Mouse (Mus musculus): ENCODE measurements around the gene Tfcp2. TPM values are rescaled to one million over a fixed set of nuclear protein-coding genes. Genes with fewer than 3 reads are reported as not detected.
A peak's percentile ranks its signal among the peaks of the same experiment; 100 is the strongest.
"Not testable (repeated sequence)": the region's sequence is repeated elsewhere in the genome, so short reads cannot be mapped to it uniquely, and the experiment has no call there.

Tfcp2 gene
- total RNA-seq, 2 experiments from 2014 or later = 9.6 to 11.6 TPM

DNA sequence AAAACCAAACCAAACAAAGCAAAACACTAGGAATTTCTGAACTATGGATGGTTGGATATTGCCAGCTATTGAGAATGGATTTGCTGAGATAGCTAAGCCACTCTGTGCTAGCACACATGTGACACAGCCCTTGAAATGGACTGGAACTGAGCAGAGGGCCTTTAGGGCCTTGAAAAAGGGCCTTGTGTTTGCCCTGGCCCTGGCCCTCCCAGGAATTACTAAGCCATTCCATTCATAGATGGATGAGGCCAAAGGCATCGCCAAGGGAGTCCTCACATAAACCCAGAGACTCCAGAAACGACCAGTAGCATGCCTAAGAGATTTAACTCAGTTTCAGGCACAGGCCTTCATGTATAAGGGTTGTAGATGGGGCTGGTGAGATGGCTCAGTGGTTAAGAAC is 14.7 kb upstream of the Tfcp2 start:
- intact Hi-C loops (cut with DNase I; ENCODE audit: low total_unique reads) = no loop called here
- DNase-seq = no peak

DNA sequence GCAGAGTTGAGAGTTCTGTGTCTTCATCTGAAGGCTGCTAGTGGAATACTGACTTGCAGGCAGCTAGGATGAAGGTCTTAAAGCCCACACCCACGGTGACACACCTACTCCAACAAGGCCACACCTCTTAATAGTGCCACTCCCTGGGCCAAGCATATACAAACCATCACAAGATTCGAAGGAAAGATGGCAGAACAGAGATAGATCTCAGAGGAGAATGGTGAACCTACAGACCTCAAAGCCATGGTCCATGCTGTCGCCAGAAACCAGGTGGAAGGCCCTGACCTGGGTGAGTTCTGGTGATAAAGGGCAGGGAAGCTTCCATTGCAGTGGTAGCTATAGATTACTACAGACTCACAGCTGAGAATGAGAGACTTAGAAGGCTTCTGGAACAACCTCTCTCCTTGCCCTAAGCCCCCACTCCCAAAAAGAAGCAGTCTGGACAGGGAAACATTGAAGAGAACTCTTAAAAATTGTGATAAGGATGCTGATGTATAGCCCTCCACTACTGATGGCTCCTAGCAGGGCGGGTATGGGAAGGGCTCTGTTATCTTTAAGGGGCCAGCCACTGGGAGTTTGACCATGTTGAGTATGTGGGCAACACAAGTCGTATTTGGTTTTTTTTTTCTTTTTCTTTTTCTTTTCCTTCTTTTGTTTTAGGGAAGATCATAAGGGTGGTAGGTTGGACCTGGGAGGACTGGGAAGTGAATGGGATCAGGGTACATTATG is 6.1 kb upstream of the Tfcp2 start:
- intact Hi-C loops (cut with DNase I; ENCODE audit: low total_unique reads) = no loop called here

DNA sequence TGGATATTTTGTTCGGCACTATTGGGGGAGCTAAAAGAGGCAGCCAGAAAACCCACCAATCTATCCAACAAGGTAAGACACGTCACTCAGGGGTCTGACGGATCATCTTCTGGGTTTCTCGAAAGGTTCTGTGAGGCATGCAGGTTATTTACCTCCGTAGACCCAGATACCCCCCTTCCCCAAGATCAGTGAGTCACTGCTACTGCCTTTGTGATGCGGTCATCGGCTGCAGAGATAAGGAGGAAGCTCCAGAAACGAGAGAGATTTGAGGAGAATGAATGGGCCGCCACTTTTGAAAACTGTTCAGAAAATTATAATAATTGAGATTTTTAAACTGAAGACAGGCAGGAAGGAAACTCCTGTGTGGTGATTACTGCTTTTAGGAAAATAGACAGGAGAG is 4.6 kb upstream of the Tfcp2 start:
- DNase-seq = no peak
- intact Hi-C loops (cut with DNase I; ENCODE audit: low total_unique reads) = no loop called here

More for the DNA sequence above, 6.1 kb upstream of the Tfcp2 start:
- no peak for DNase-seq

- no peak for DNase-seq
- intact Hi-C loops (cut with DNase I; ENCODE audit: low total_unique reads) = no loop called here
Observed at GRCm38 (mm10) chr15:100555965-100556364, 4.2 kb upstream of the Tfcp2 start.

DNA sequence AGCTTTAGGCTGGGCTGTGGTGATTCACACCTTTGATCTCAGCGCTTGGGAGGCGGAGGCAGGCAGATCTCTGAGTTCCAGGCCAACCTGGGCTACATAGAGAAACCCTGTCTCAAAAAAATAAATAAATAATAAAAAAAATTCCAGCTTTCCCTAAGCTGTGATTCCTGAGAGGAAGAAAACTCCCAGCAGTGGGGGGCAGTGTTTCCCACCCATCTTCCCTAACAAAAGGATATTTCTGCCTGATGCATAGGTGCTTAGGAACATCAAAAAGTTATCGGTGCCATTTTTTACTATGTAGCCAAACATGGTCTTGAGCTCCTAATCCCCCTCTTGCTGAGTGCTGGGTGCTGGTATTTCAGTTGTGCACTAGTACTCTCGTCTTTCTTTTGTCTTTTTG is 1.5 kb downstream of the Tfcp2 start:
- DNase-seq = no peak
- intact Hi-C loops (cut with DNase I; ENCODE audit: low total_unique reads) = loop anchor here (5.0 kb wide), 1 partner anchor 52 kb away; no protein-coding TSS in a partner anchor

DNA sequence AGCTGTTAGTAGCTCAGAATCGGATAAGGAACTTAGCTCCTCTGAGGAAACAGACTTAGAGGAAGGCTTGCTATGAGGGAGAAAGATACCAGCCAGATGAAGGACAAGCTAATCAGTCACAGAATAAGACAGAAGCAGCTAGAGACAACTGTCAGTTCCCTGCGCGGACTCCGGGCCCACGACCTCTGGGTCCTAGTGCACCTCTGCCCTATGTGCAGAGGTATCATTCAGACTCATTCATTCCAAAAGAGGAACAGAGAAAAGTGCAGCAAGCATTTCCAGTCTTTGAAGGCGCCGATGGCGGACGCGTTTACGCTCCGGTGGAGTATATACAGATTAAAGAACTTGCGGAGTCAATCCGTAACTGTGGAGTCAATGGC is 8.2 kb downstream of the Tfcp2 start:
- intact Hi-C loops (cut with DNase I; ENCODE audit: low total_unique reads); DNase-seq: not testable (repeated sequence)

DNA sequence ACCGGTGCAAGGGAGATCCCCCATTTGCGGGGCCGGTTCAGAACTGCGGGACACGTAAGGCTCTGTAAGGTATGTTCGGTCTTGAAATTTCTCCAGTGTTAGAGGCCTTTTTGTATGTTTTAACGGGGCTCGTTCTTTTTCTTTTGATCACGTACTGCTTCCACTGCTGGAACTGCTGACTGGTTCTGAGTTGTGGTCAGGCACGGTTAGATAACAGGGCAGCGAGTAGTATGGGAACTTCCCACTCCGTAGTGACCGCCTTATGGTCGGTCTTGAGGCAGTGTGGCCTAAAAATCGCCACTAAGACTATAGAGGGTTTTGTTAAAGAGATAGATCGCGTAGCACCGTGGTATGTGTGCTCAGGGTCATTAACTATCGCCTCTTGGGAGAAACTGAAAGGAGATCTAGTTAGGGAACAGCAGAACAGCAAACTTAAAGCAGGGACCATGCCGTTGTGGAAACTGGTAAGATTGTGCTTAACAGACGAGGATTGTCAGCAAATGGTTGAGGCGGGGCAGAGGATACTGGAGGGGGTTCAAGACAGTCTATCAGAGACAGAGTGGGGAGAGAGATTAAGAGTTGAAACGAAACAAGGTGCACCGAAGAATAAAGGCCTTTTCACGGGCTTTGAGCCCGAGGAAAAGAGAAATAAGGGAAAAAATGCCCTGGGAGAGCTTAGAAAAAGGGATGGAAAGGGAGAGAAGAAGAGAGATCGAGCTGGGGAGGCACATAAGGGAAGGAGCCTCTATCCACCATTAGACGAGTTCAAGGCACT is 8.7 kb downstream of the Tfcp2 start:
- DNase-seq; intact Hi-C loops (cut with DNase I; ENCODE audit: low total_unique reads): not testable (repeated sequence)

- intact Hi-C loops (cut with DNase I; ENCODE audit: low total_unique reads) = no loop called here
Observed at GRCm38 (mm10) chr15:100541426-100541825, 10.4 kb downstream of the Tfcp2 start.

GRCm38 (mm10) chr15:100541001-100541400 is 10.8 kb downstream of the Tfcp2 start:
- intact Hi-C loops (cut with DNase I; ENCODE audit: low total_unique reads); DNase-seq: not testable (repeated sequence)

More at GRCm38 (mm10) chr15:100541426-100541825, 10.4 kb downstream of the Tfcp2 start:
- DNase-seq = no peak

GRCm38 (mm10) chr15:100539411-100539810 is 12.4 kb downstream of the Tfcp2 start:
- no peak for DNase-seq
- intact Hi-C loops (cut with DNase I; ENCODE audit: low total_unique reads) = loop anchor here (5.0 kb wide), 1 partner anchor 138 kb away; no protein-coding TSS in a partner anchor

DNA sequence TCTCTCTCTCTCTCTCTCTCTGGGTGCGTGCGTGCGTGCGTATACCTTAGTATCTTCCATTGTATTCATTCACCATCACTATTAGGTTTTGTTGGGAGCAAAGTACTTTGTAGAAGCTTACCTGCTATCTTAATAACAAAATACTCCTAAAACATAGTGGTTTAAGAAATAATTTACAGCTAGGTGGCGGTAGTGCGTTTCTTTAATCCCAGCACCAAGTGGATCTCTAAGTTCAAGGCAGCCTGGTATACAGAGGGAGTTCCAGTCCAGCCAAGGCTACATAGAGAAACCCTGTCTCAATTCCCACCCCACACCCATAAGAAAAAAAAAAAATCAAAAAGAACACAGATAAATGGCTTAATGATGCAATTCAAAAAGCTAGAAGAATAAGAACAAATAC is 13.9 kb downstream of the Tfcp2 start:
- intact Hi-C loops (cut with DNase I; ENCODE audit: low total_unique reads) = loop anchor here (5.0 kb wide), 1 partner anchor 139 kb away; no protein-coding TSS in a partner anchor
- no peak for DNase-seq

DNA sequence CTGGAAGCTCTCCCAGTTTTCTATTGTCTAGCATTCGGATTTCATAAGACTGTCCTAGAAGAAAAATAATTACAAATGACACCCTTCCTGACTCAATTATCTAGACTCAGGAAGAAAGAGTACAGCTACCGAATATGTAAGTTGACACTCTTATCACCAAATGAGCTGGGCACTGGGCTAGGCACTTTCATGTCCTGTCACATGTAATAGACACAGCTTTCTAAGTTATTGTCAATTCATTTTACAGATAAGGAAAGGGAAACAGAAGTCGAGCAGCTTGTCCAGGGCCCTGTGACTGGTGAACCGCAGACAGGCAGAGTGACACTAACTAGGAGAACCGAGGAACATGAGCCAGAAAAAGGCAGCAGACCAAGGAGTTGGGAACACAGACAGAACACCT is 23.9 kb downstream of the Tfcp2 start:
- DNase-seq = no peak
- intact Hi-C loops (cut with DNase I; ENCODE audit: low total_unique reads) = no loop called here

DNA sequence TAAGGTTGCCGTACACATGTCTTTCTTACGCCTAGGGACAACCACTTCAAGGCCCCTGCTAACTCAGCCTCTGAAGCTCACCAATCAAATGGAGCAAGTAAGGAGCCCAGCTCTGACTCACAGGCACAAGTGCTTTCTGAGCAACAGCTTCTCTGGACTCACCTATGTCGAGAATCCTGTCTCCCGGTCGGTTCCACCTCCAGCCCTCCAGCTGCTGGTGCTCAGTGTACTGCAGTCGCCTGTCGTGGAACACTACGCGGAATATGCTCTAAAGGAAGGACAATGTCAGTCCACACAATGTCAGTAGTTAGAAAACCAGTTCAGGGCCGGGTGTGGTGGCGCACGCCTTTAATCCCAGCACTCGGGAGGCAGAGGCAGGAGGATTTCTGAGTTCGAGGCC is 26.4 kb downstream of the Tfcp2 start:
- intact Hi-C loops (cut with DNase I; ENCODE audit: low total_unique reads) = no loop called here
- DNase-seq = no peak

DNA sequence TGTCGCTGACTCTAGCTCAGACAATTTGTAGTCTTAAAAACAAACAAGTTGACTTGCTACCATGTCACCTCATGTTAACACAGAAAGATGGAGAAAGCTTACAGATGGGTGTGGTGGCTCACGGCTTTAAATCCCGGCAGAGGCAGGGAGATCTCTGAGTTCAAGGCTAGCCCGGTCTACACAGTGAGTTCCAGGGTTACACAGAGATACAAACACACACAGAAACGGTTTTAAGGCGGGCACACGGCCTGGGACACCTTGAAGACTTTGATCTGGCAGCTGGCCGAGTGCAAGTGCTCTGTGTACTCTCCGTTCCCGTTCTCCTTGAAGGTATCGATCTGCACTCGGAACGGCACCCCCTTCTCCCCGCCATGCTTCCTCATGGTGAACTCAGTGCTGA is 31.5 kb downstream of the Tfcp2 start:
- intact Hi-C loops (cut with DNase I; ENCODE audit: low total_unique reads) = no loop called here
- DNase-seq = no peak

- no peak for DNase-seq
- intact Hi-C loops (cut with DNase I; ENCODE audit: low total_unique reads) = no loop called here
Observed at GRCm38 (mm10) chr15:100515121-100515520, 36.7 kb downstream of the Tfcp2 start.

- intact Hi-C loops (cut with DNase I; ENCODE audit: low total_unique reads) = no loop called here
- no peak for DNase-seq
Observed at GRCm38 (mm10) chr15:100513387-100513786, 38.4 kb downstream of the Tfcp2 start.

DNA sequence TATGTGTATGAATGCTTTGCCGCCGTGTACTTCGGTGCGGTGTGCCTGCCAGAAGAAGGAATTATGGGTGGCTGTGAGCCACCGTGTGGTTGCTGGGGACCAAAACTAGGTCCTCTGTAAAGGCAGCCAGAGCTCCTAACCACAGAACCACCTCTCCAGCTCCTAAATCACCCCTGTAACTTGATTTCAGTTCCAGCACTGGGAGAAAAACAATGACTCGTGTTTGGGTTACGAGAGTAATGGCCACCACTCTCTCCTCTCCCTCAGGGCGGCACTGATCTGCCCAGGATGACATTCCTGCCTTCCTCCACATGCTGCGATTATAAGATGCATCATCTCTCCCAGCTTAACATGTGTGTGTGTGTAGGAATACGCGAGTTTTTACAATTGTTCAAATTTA is 41.7 kb downstream of the Tfcp2 start:
- no peak for DNase-seq
- intact Hi-C loops (cut with DNase I; ENCODE audit: low total_unique reads) = no loop called here

GRCm38 (mm10) chr15:100508454-100509167 is 43.2 kb downstream of the Tfcp2 start:
- intact Hi-C loops (cut with DNase I; ENCODE audit: low total_unique reads) = no loop called here
- DNase-seq = no peak

GRCm38 (mm10) chr15:100499506-100499905 is 52.3 kb downstream of the Tfcp2 start:
- DNase-seq; intact Hi-C loops (cut with DNase I; ENCODE audit: low total_unique reads): not testable (repeated sequence)

GRCm38 (mm10) chr15:100495102-100495501 is 56.7 kb downstream of the Tfcp2 start, which contains the start of gene Csrnp2:
Gene Csrnp2 (minus strand): TSS chr15:100495488.
- intact Hi-C loops (cut with DNase I; ENCODE audit: low total_unique reads) = no loop called here
- DNase-seq = peak; percentile 93
